Mouse (Mus musculus) neural tube, embryonic 12.5 days (tissue): Measurements from ENCODE around the gene Lrrc51. TPM values are rescaled to one million over a fixed set of nuclear protein-coding genes. Genes with fewer than 3 reads are reported as not detected.

Source experiments
- ATAC-seq: fragments of 200-750 bp; cut with Nextera tagmentation; 2 replicates; pipeline ENCODE4 v1.8.0; 2017; ENCODE audit warnings: low read depth, mild to moderate bottlenecking, moderate TSS enrichment, moderate library complexity; ENCODE audit not compliant: low FRiP score
- H3K27ac ChIP-seq: fragments of 300-500 bp; sonication (generic); 2 replicates; pipeline ENCODE4 v1.5.1; 2016
- H3K27me3 ChIP-seq: fragments of 300-500 bp; sonication (generic); replicated peaks from 2 replicates; pipeline ENCODE4 v1.6.1; 2016; ENCODE audit warnings: mild to moderate bottlenecking
- H3K36me3 ChIP-seq: fragments of 300-500 bp; sonication (generic); 2 replicates; pipeline ENCODE4 v1.6.1; 2016; ENCODE audit warnings: mild to moderate bottlenecking
- H3K4me1 ChIP-seq: fragments of 300-500 bp; sonication (generic); 2 replicates; pipeline ENCODE4 v1.6.1; 2016
- H3K4me2 ChIP-seq: fragments of 300-500 bp; sonication (generic); replicated peaks from 2 replicates; pipeline ENCODE4 v1.6.1; 2016; ENCODE audit warnings: mild to moderate bottlenecking
- H3K4me3 ChIP-seq: fragments of 300-500 bp; sonication (generic); 2 replicates; pipeline ENCODE4 v1.5.1; 2016
- H3K9ac ChIP-seq: fragments of 300-500 bp; sonication (generic); 2 replicates; pipeline ENCODE4 v1.6.1; 2016; ENCODE audit warnings: mild to moderate bottlenecking
- H3K9me3 ChIP-seq: fragments of 300-500 bp; sonication (generic); 2 replicates; pipeline ENCODE4 v1.6.1; 2016; ENCODE audit warnings: mild to moderate bottlenecking
- WGBS: fragments of 180-500 bp; shearing (Covaris S2); methylation state at CpG from one replicate; pipeline ENCODE4 v1.1.7; 2016; 5-methylcytosine and 5-hydroxymethylcytosine counted together
- polyA plus RNA-seq: library from polyadenylated mRNA; unstranded; fragments of >200 nt; fragmentation: Nextera tagmentation; extraction: Ambion mirVana; gene quantifications from 2 replicates; pipeline ENCODE4 v1.2.1, GENCODE M21; 2016

Gene Lrrc51
- polyA plus RNA-seq, 1 experiment from 2014 or later, result 5.0 TPM

GRCm38 (mm10) chr7:101902846-101903245 is 30.8 kb downstream of the Lrrc51 start:
- Histone ChIP-seq H3K9me3 (no peaks in the 10 kb centered on the region), H3K4me3 (no peak overlapping the region), H3K36me3 (peaks cover 11% of the 10 kb centered on the region; the same call in 1 of the 2 replicates), H3K27ac (no peak overlapping the region), H3K9ac (no peak overlapping the region), H3K4me2 (no peak overlapping the region), H3K4me1 (peaks cover 6% of the 10 kb centered on the region), H3K27me3 (no peaks in the 10 kb centered on the region)
- ATAC-seq, result no peak

GRCm38 (mm10) chr7:101901969-101902368 is 31.7 kb downstream of the Lrrc51 start:
- no peaks in the 10 kb centered on the region for H3K9me3 ChIP-seq
- peaks cover 7% of the 10 kb centered on the region for H3K4me1 ChIP-seq
- ATAC-seq, result no peak
- H3K4me3 ChIP-seq, result no peak overlapping the region
- no peaks in the 10 kb centered on the region for H3K27me3 ChIP-seq
- peaks cover 11% of the 10 kb centered on the region; the same call in 1 of the 2 replicates for H3K36me3 ChIP-seq
- no peak overlapping the region for H3K4me2 ChIP-seq
- no peak overlapping the region for H3K27ac ChIP-seq
- WGBS, result 91% methylated on average over 10 of the region's 10 CpGs
- no peak overlapping the region for H3K9ac ChIP-seq

- Histone ChIP-seq H3K4me2 (no peak overlapping the region), H3K9ac (no peak overlapping the region), H3K36me3 (peaks cover 11% of the 10 kb centered on the region; the same call in 1 of the 2 replicates), H3K4me3 (no peak overlapping the region), H3K9me3 (no peaks in the 10 kb centered on the region), H3K27me3 (no peaks in the 10 kb centered on the region), H3K27ac (no peak overlapping the region), H3K4me1 (0 out of 2 replicates have a peak, but pooled peaks cover 4% of the 10 kb centered on the region)
- no peak for ATAC-seq
- WGBS, result 93% methylated on average over 16 of the region's 16 CpGs
Measured at GRCm38 (mm10) chr7:101900331-101901097, 33.2 kb downstream of the Lrrc51 start.

- 0 out of 2 replicates have a peak, but pooled peaks cover 4% of the 10 kb centered on the region for H3K4me1 ChIP-seq
- H3K36me3 ChIP-seq, result no peaks in the 10 kb centered on the region
- WGBS, result under 1% methylated on average over 57 of the region's 57 CpGs
- H3K27ac ChIP-seq, result peak overlapping the region; percentile 57; the same call in 1 of the 2 replicates
- ATAC-seq, result peak; percentile 98
- peak overlapping the region; percentile 49 for H3K4me3 ChIP-seq
- peak overlapping the region; percentile 48 for H3K9ac ChIP-seq
- no peaks in the 10 kb centered on the region for H3K27me3 ChIP-seq
- H3K4me2 ChIP-seq, result peak overlapping the region; percentile 58
- H3K9me3 ChIP-seq, result no peaks in the 10 kb centered on the region
Measured at GRCm38 (mm10) chr7:101896104-101897066, 37.3 kb downstream of the Lrrc51 start.

- 37% methylated on average over 9 of the region's 9 CpGs for WGBS
- peak overlapping the region; percentile 49 for H3K4me3 ChIP-seq
- H3K36me3 ChIP-seq, result no peaks in the 10 kb centered on the region
- no peaks in the 10 kb centered on the region for H3K27me3 ChIP-seq
- H3K4me2 ChIP-seq, result peak overlapping the region; percentile 53
- H3K9me3 ChIP-seq, result no peaks in the 10 kb centered on the region
- H3K27ac ChIP-seq, result no peak overlapping the region; the same call in 1 of the 2 replicates
- peak overlapping the region; percentile 48; the same call in 1 of the 2 replicates for H3K9ac ChIP-seq
- H3K4me1 ChIP-seq, result 0 out of 2 replicates have a peak, but pooled peaks cover 4% of the 10 kb centered on the region
- ATAC-seq, result no peak
Measured at GRCm38 (mm10) chr7:101895695-101896094, 38.0 kb downstream of the Lrrc51 start.

- no peaks in the 10 kb centered on the region for H3K36me3 ChIP-seq
- H3K4me1 ChIP-seq, result no peaks in the 10 kb centered on the region
- no peak overlapping the region for H3K27ac ChIP-seq
- no peak for ATAC-seq
- no peaks in the 10 kb centered on the region for H3K9me3 ChIP-seq
- H3K27me3 ChIP-seq, result no peaks in the 10 kb centered on the region
- no peak overlapping the region for H3K4me2 ChIP-seq
- WGBS, result 87% methylated on average over 4 of the region's 4 CpGs
- no peak overlapping the region for H3K9ac ChIP-seq
- H3K4me3 ChIP-seq, result no peak overlapping the region
Measured at GRCm38 (mm10) chr7:101888460-101888859, 45.2 kb downstream of the Lrrc51 start.

- no peak for ATAC-seq
- Histone ChIP-seq H3K9me3 (no peaks in the 10 kb centered on the region), H3K4me3 (no peak overlapping the region), H3K27ac (no peak overlapping the region), H3K9ac (no peak overlapping the region), H3K36me3 (no peaks in the 10 kb centered on the region), H3K27me3 (no peaks in the 10 kb centered on the region), H3K4me2 (no peak overlapping the region), H3K4me1 (no peaks in the 10 kb centered on the region)
- 91% methylated on average over 6 of the region's 6 CpGs for WGBS
Measured at GRCm38 (mm10) chr7:101886274-101886673, 47.4 kb downstream of the Lrrc51 start.

- no peak for ATAC-seq
- H3K4me3 ChIP-seq, result no peak overlapping the region
- H3K4me1 ChIP-seq, result no peaks in the 10 kb centered on the region
- no peaks in the 10 kb centered on the region for H3K27me3 ChIP-seq
- H3K9me3 ChIP-seq, result no peaks in the 10 kb centered on the region
- H3K36me3 ChIP-seq, result no peaks in the 10 kb centered on the region
- 98% methylated on average over 4 of the region's 4 CpGs for WGBS
- no peak overlapping the region for H3K9ac ChIP-seq
- no peak overlapping the region for H3K4me2 ChIP-seq
- H3K27ac ChIP-seq, result no peak overlapping the region
Measured at GRCm38 (mm10) chr7:101884160-101884559, 49.5 kb downstream of the Lrrc51 start.

GRCm38 (mm10) chr7:101882413-101883154 is 51.1 kb downstream of the Lrrc51 start:
- no peaks in the 10 kb centered on the region for H3K9me3 ChIP-seq
- H3K9ac ChIP-seq, result no peak overlapping the region
- H3K4me2 ChIP-seq, result no peak overlapping the region
- H3K4me1 ChIP-seq, result no peaks in the 10 kb centered on the region
- no peaks in the 10 kb centered on the region for H3K27me3 ChIP-seq
- H3K36me3 ChIP-seq, result no peaks in the 10 kb centered on the region
- no peak overlapping the region for H3K27ac ChIP-seq
- ATAC-seq, result no peak
- no peak overlapping the region for H3K4me3 ChIP-seq
- 61% methylated on average over 9 of the region's 9 CpGs for WGBS

- no peak overlapping the region for H3K4me3 ChIP-seq
- no peak overlapping the region for H3K4me2 ChIP-seq
- H3K27me3 ChIP-seq, result no peaks in the 10 kb centered on the region
- H3K27ac ChIP-seq, result no peak overlapping the region
- no peaks in the 10 kb centered on the region for H3K36me3 ChIP-seq
- WGBS, result 85% methylated on average over 4 of the region's 4 CpGs
- no peak overlapping the region for H3K9ac ChIP-seq
- ATAC-seq, result no peak
- H3K9me3 ChIP-seq, result no peaks in the 10 kb centered on the region
- H3K4me1 ChIP-seq, result no peaks in the 10 kb centered on the region
Measured at GRCm38 (mm10) chr7:101880855-101881254, 52.8 kb downstream of the Lrrc51 start.

GRCm38 (mm10) chr7:101875978-101876377 is 57.7 kb downstream of the Lrrc51 start:
- no peaks in the 10 kb centered on the region for H3K9me3 ChIP-seq
- H3K4me2 ChIP-seq, result no peak overlapping the region
- H3K4me3 ChIP-seq, result no peak overlapping the region
- no peaks in the 10 kb centered on the region for H3K36me3 ChIP-seq
- no peaks in the 10 kb centered on the region for H3K4me1 ChIP-seq
- WGBS, result 90% methylated on average over 1 of the region's 1 CpGs
- no peak overlapping the region for H3K27ac ChIP-seq
- no peaks in the 10 kb centered on the region for H3K27me3 ChIP-seq
- ATAC-seq, result no peak
- no peak overlapping the region for H3K9ac ChIP-seq
